Mouse (Mus musculus) v-Abl transformed pro-B cells (cell line): Measurements from ENCODE around the gene Apeh.

Experiments used
- in situ Hi-C, 2 experiments: fragments of 400-800 bp; cut with MboI; formaldehyde crosslinking; loops; one replicate each; pipeline ENCODE4 v1.15.1; 2025; ENCODE audit not compliant: unreplicated experiment in 2 of 2

The Apeh gene

GRCm38 (mm10) chr9:108094184-108094941, at the start of gene Apeh:
Gene Apeh (minus strand): TSS chr9:108094606.
- in situ Hi-C loops = no loop called here

GRCm38 (mm10) chr9:108143470-108143869, 49.1 kb upstream of the Apeh start:
- in situ Hi-C loops = loop anchor here in 1 of 2 experiments (5.0 kb wide), 1 partner anchor 59 kb away; no protein-coding TSS in a partner anchor

GRCm38 (mm10) chr9:108141387-108141786, 47.0 kb upstream of the Apeh start:
- in situ Hi-C loops = loop anchor here in 1 of 2 experiments (5.0 kb wide), 1 partner anchor 61 kb away; no protein-coding TSS in a partner anchor

DNA sequence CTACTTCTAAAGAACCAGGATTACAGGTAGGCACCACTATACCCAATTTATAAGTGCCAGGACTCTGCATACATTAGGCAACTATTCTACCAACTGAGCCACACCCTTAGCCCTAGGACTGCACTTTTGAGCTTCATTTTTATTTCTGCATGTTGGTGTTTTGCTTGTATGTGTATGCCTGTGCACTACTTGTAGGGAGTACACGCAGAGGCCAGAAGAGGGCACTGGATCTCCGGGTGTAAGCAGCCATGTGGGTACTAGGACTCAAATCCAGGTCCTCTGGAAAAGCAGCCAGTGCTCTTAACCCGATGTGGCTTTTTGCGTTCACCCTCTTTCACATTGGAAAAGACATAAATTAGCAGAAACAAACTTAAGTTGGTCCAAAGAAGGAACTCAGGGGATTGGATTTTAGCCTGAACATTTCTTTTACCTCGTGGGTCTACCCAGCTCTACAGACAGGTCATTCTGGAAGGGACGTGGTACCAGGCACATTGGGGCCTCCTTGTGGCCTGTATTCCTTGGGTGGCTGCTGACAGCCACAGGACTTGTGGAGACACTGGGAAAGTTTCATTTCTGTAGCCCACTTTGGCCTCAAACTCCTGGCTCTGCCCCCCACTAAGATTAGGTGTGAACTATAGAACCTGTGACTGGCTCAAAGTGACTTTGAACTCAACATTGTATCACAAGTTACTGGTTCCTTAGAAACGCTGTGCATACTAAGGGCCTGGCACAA, 45.7 kb upstream of the Apeh start:
- in situ Hi-C loops = loop anchor here (5.0 to 10.0 kb wide), 4 partner anchors 43 to 137 kb away; no protein-coding TSS in a partner anchor

GRCm38 (mm10) chr9:108139169-108139962, 45.0 kb upstream of the Apeh start:
- in situ Hi-C loops = loop anchor here (5.0 to 10.0 kb wide), 4 partner anchors 42 to 138 kb away; no protein-coding TSS in a partner anchor

- in situ Hi-C loops = loop anchor here (5.0 to 10.0 kb wide), 4 partner anchors 41 to 139 kb away; no protein-coding TSS in a partner anchor
Measured at GRCm38 (mm10) chr9:108138118-108138517, 43.7 kb upstream of the Apeh start.

GRCm38 (mm10) chr9:108137523-108137922, 43.1 kb upstream of the Apeh start:
- in situ Hi-C loops = loop anchor here (5.0 to 10.0 kb wide), 4 partner anchors 40 to 140 kb away; no protein-coding TSS in a partner anchor

DNA sequence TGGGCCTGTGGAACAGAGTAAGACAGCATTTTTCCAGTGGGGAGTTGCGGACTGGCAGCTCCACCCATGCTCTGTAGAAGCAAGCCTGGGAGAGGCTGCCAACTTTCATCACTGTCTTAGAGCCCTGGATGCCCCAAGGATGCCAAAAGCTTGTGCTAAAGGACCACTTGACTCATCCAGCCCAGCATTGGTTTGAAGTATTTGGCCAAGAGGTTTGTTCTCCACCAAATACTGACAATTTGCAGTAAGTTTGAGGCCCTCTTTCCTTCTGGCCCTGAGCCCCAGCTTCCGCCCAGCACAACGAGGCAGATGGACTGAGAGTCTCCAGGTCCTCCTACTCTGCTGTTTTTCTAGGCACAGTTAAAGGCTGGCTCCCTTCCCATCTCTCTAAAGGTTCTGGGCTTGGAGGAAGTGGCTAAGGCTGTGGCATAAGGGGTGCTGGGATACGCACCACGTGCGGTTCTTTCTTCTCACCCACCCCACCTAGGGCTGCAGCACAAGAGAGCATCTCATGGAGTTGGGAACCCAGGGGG, 42.6 kb upstream of the Apeh start:
- in situ Hi-C loops = loop anchor here (5.0 to 10.0 kb wide), 4 partner anchors 40 to 140 kb away; no protein-coding TSS in a partner anchor

DNA sequence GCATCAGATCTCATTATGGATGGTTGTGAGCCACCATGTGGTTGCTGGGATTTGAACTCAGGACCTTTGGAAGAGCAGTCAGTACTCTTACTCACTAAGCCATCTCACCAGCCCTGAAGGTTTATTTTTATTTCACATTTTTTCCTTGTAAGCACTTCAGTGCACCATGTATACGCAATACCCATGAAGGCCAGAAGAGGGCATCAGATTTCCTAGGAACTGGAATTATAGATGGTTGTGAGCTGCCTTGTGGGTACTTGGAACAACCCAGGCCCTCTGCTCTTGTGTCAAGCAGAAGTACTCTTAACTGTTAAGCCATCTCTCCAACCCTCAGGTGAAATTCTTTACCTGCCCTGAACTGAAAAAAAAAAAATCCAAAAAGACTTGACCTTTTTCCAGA, 41.8 kb upstream of the Apeh start:
- in situ Hi-C loops = loop anchor here (5.0 to 10.0 kb wide), 4 partner anchors 39 to 141 kb away; no protein-coding TSS in a partner anchor

- in situ Hi-C loops = loop anchor here (5.0 to 10.0 kb wide), 4 partner anchors 38 to 142 kb away; no protein-coding TSS in a partner anchor
Measured at GRCm38 (mm10) chr9:108135679-108136078, 41.3 kb upstream of the Apeh start.

- in situ Hi-C loops = loop anchor here in 1 of 2 experiments (5.0 to 10.0 kb wide), 2 partner anchors 36 to 141 kb away; no protein-coding TSS in a partner anchor
Measured at GRCm38 (mm10) chr9:108133478-108133877, 39.1 kb upstream of the Apeh start.

GRCm38 (mm10) chr9:108132373-108132772, 38.0 kb upstream of the Apeh start:
- in situ Hi-C loops = loop anchor here in 1 of 2 experiments (5.0 to 10.0 kb wide), 2 partner anchors 35 to 142 kb away; no protein-coding TSS in a partner anchor

DNA sequence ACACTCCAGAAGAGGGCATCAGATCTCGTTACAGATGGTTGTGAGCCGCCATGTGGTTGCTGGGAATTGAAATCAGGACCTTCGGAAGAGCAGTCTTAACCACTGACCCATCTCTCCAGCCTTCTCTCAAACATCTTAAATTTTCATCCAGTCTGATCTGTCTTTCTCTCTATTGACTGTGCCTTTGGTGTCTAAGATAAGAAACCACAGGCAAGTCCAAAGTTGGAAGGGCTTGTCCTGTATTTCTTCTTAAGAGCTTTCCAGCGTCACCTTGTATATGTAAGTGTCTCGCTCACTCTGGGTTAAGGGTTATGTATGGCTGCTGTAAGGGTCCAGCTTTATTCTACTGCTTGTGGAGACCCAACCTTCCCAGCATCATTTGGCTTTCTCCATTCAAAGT, 37.1 kb upstream of the Apeh start:
- in situ Hi-C loops = loop anchor here in 1 of 2 experiments (5.0 to 10.0 kb wide), 2 partner anchors 34 to 143 kb away; no protein-coding TSS in a partner anchor

DNA sequence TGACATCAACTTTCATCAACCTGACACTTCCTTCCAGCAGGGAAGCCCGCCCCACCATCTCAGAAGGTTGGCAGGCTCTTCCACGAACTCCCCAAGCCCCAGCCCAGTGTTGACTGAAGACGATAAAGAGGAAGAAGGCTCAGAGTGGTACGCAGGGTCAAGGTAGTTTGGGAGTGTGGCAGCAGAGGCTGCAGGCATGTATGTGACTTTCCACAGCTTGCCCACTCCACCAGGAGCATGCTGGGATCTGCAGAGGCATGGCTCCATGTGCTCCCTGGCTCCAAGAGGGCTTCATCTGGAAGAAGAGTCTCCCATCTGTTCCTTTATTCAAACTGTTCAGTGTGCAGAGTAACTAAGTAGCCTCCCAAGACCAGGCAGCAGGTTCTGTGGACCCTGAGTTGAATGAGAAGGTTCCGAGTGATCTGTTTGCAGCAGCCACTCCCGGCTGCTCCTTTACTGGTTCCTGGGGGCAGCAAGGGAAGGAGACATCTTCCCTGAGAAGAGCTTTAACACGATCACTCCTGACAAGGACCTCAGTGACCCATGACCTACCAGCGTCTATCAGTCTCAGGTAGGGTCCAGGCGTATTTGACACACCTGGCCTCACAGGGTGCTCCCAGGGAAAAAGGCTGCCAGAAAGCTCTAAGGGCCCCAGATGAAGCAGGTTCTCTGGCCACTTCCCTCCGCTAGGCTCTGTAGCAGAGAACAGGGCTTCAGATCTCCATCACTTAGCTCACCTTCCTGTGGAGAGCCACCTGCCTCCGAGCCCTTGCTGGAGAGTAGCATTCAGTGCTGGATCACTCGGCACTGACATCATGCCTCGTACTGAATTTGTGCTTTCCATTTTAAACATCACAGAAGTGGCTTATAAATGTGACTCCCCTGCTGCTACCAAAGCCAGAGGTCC, 34.9 kb upstream of the Apeh start:
- in situ Hi-C loops = no loop called here

DNA sequence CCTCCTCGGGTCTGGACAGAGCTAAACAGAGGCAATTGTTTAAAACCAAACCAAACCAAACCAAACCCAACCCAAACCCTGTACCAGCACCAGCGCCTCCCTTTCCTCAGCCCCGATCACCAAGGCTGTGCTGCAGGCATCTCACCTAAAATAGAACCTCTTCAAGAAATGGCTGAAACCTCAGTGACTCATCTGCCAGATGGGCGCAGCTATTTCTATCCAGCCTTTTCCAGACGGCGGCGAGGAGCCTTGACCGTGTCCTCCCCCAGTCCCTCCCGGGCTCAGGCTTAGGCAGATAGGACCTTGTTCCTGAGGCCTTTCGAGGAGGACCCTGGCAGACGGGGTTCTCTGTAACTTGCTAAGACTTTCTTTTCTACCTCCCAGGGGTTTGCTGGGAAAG, 33.8 kb upstream of the Apeh start:
- in situ Hi-C loops = no loop called here

GRCm38 (mm10) chr9:108126436-108127180, 32.2 kb upstream of the Apeh start:
- in situ Hi-C loops = no loop called here

- in situ Hi-C loops = no loop called here
Measured at GRCm38 (mm10) chr9:108125731-108126130, 31.3 kb upstream of the Apeh start.

- in situ Hi-C loops = no loop called here
Measured at GRCm38 (mm10) chr9:108123916-108124315, 29.5 kb upstream of the Apeh start.
